Mouse (Mus musculus) stomach, postnatal 0 days (tissue): Measurements from ENCODE around the gene G430095P16Rik.

Experiments used
- CTCF ChIP-seq: IDR thresholded peaks from 2 replicates; pipeline ENCODE4 v1.5.1; 2016; ENCODE audit warnings: antibody characterized with exemption, low read depth, mild to moderate bottlenecking, moderate library complexity
- EP300 ChIP-seq: optimal IDR thresholded peaks from 2 replicates; pipeline ENCODE3; 2016; ENCODE audit warnings: antibody characterized with exemption

DNA sequence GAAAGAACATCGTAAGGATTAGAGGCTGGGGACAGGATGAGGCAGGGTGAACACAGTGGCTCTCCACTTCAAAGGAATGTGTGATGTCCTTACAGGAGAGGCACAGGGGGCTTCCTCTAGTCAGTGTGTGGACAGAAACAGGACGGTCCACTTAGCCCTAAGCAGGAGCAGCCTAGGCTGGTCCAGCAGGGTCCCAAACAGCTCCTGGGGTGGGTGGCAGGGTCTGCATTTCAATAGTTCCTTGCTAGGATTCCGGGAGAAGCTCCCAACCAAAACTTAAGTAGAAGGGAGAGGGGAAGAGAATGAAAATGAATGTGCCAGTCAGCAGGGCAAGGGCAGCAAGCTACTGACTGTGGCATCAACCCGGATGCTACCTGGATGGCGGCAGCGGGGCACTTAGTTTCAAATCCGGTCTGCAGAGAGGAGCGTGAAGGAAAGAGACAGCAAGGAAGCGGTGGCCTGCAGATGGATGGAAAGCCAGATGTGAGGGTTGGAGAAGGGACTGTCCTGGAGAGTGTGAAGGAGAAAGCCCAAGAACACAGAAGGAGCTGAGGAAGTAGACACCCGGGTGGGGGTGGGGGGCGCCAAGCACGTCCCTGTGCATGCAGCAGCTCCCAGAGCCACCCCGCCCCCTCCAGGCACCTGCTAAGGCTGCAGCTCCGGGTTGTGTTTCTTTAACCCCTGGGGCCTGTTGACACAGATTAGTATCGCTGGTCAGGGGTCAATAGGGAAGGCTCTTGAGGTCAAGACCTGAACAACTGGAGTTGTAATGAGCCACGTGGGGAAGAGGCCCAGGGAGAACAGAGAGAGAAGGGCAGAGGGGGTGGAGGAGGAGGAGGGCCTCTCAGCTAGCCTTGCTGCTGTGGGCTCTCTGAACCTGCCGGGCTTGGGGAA lies 22.5 kb downstream of the G430095P16Rik start:
- TF ChIP-seq CTCF (peak; percentile 19), EP300 (no peak)
